Mouse (Mus musculus): ENCODE results near the gene Clptm1. TPM values are rescaled to one million over a fixed set of nuclear protein-coding genes. Genes with fewer than 3 reads are reported as not detected.

Clptm1 gene
- polyA plus RNA-seq (2012; rRNA removed) (20.6 and 20.9 TPM in 2 replicates), polyA plus RNA-seq (2014; fragmentation: Nextera tagmentation; extraction: Ambion mirVana) (44.4 and 50.4 TPM in 2 replicates)

- TF ChIP-seq CTCF (IDR thresholded peaks at IDR 0.05; ENCODE audit: low read depth) (peak; percentile 62), EP300 (IDR thresholded peaks at IDR 0.05; ENCODE audit: low read depth) (peak; percentile 72)
- Histone ChIP-seq H3K9me3 (ENCODE audit: control insufficient read depth, low read length) (no peaks in the 10 kb centered on the region), H3K4me1 (replicated peaks; ENCODE audit: control insufficient read depth in 2 of 2, insufficient read depth in 2 of 2, low read length in 1 of 2) (peaks cover 14 to 19% of the 10 kb centered on the region in 2 experiments), H3K4me3 (ENCODE audit: insufficient read depth in 1 of 2, low read depth in 2 of 2, low read length in 2 of 2) (peak within 1 kb of the TSS; percentile 91 to 96), H3K27ac (peak within 1 kb of the TSS; percentile 94), H3K27me3 (ENCODE audit: control insufficient read depth, insufficient read depth, low read length) (no peaks in the 10 kb centered on the region), H3K9ac (replicated peaks) (peak within 1 kb of the TSS; percentile 87), H3K4me2 (ENCODE audit: low read depth) (peak within 1 kb of the TSS; percentile 94), H3K36me3 (replicated peaks; ENCODE audit: control insufficient read depth, insufficient read depth, low read depth) (peaks cover 5% of the 10 kb centered on the region)
- peak; percentile 84 for ATAC-seq (ENCODE audit: insufficient read depth)
- WGBS (ENCODE audit: insufficient replicate concordance): under 1% methylated on average over 63 of the region's 63 CpGs
- DNase-seq (ENCODE audit: low read depth in 3 of 3, low spot score in 3 of 3): peak; percentile 95 to 97 (median 96)
Observed at GRCm38 (mm10) chr7:19664955-19665841, at the start of gene Clptm1. Gene Clptm1 (minus strand): TSS chr7:19665033.

GRCm38 (mm10) chr7:19713598-19713997, 48.8 kb upstream of the Clptm1 start:
- WGBS (ENCODE audit: insufficient replicate concordance): 74% methylated on average over 9 of the region's 9 CpGs
- DNase-seq (ENCODE audit: low read depth in 3 of 3, low spot score in 3 of 3) (no peak), ATAC-seq (ENCODE audit: insufficient read depth) (no peak)
- Histone ChIP-seq H3K27me3 (ENCODE audit: control insufficient read depth, insufficient read depth, low read length) (no peaks in the 10 kb centered on the region), H3K36me3 (replicated peaks; ENCODE audit: control insufficient read depth, insufficient read depth, low read depth) (peaks cover 35% of the 10 kb centered on the region), H3K4me3 (ENCODE audit: insufficient read depth in 1 of 2, low read depth in 2 of 2, low read length in 2 of 2) (no peak overlapping the region; a peak in 1 of 4 replicates), H3K4me1 (replicated peaks; ENCODE audit: control insufficient read depth in 2 of 2, insufficient read depth in 2 of 2, low read length in 1 of 2) (peaks cover 14% of the 10 kb centered on the region in 2 experiments), H3K27ac (no peak overlapping the region), H3K9me3 (ENCODE audit: control insufficient read depth, low read length) (no peaks in the 10 kb centered on the region), H3K9ac (replicated peaks) (no peak overlapping the region), H3K4me2 (ENCODE audit: low read depth) (no peak overlapping the region; the same call in 1 of the 2 replicates)
- TF ChIP-seq EP300 (IDR thresholded peaks at IDR 0.05; ENCODE audit: low read depth) (no peak), CTCF (IDR thresholded peaks at IDR 0.05; ENCODE audit: low read depth) (no peak)

- Histone ChIP-seq H3K4me3 (ENCODE audit: insufficient read depth in 1 of 2, low read depth in 2 of 2, low read length in 2 of 2) (no peak overlapping the region), H3K4me1 (replicated peaks; ENCODE audit: control insufficient read depth in 2 of 2, insufficient read depth in 2 of 2, low read length in 1 of 2) (peaks cover 14% of the 10 kb centered on the region in 2 experiments), H3K4me2 (ENCODE audit: low read depth) (no peak overlapping the region), H3K9me3 (ENCODE audit: control insufficient read depth, low read length) (no peaks in the 10 kb centered on the region), H3K9ac (replicated peaks) (no peak overlapping the region), H3K27me3 (ENCODE audit: control insufficient read depth, insufficient read depth, low read length) (no peaks in the 10 kb centered on the region), H3K27ac (no peak overlapping the region), H3K36me3 (replicated peaks; ENCODE audit: control insufficient read depth, insufficient read depth, low read depth) (peaks cover 38% of the 10 kb centered on the region)
- 44% methylated on average over 4 of the region's 4 CpGs for WGBS (ENCODE audit: insufficient replicate concordance)
- no peak for DNase-seq (ENCODE audit: low read depth in 3 of 3, low spot score in 3 of 3)
- ATAC-seq (ENCODE audit: insufficient read depth): no peak
- TF ChIP-seq EP300 (IDR thresholded peaks at IDR 0.05; ENCODE audit: low read depth) (no peak), CTCF (IDR thresholded peaks at IDR 0.05; ENCODE audit: low read depth) (peak; percentile 65)
Observed at GRCm38 (mm10) chr7:19713196-19713595, 48.4 kb upstream of the Clptm1 start.

- TF ChIP-seq CTCF (IDR thresholded peaks at IDR 0.05; ENCODE audit: low read depth) (peak; percentile 57), EP300 (IDR thresholded peaks at IDR 0.05; ENCODE audit: low read depth) (no peak)
Observed at GRCm38 (mm10) chr7:19712414-19712813, 47.6 kb upstream of the Clptm1 start.

GRCm38 (mm10) chr7:19710650-19711049, 45.8 kb upstream of the Clptm1 start:
- 84% methylated on average over 10 of the region's 10 CpGs for WGBS (ENCODE audit: insufficient replicate concordance)
- H3K9me3 ChIP-seq (ENCODE audit: control insufficient read depth, low read length): no peaks in the 10 kb centered on the region
- H3K36me3 ChIP-seq (replicated peaks; ENCODE audit: control insufficient read depth, insufficient read depth, low read depth): peaks cover 42% of the 10 kb centered on the region
- H3K4me2 ChIP-seq (ENCODE audit: low read depth): no peak overlapping the region
- H3K9ac ChIP-seq (replicated peaks): no peak overlapping the region
- peaks cover 6 to 8% of the 10 kb centered on the region in 2 experiments for H3K4me1 ChIP-seq (replicated peaks; ENCODE audit: control insufficient read depth in 2 of 2, insufficient read depth in 2 of 2, low read length in 1 of 2)
- DNase-seq (ENCODE audit: low read depth in 3 of 3, low spot score in 3 of 3) (no peak), ATAC-seq (ENCODE audit: insufficient read depth) (no peak)
- H3K27ac ChIP-seq: no peak overlapping the region
- no peaks in the 10 kb centered on the region for H3K27me3 ChIP-seq (ENCODE audit: control insufficient read depth, insufficient read depth, low read length)
- no peak overlapping the region for H3K4me3 ChIP-seq (ENCODE audit: insufficient read depth in 1 of 2, low read depth in 2 of 2, low read length in 2 of 2)
- TF ChIP-seq EP300 (IDR thresholded peaks at IDR 0.05; ENCODE audit: low read depth): no peak
- no peak for TF ChIP-seq CTCF (IDR thresholded peaks at IDR 0.05; ENCODE audit: low read depth)

More at GRCm38 (mm10) chr7:19712414-19712813, 47.6 kb upstream of the Clptm1 start:
- DNase-seq (ENCODE audit: low read depth in 3 of 3, low spot score in 3 of 3) (no peak), ATAC-seq (ENCODE audit: insufficient read depth) (no peak)
- WGBS (ENCODE audit: insufficient replicate concordance): 69% methylated on average over 4 of the region's 4 CpGs
- Histone ChIP-seq H3K9me3 (ENCODE audit: control insufficient read depth, low read length) (no peaks in the 10 kb centered on the region), H3K27ac (no peak overlapping the region), H3K9ac (replicated peaks) (no peak overlapping the region), H3K4me1 (replicated peaks; ENCODE audit: control insufficient read depth in 2 of 2, insufficient read depth in 2 of 2, low read length in 1 of 2) (peaks cover 14% of the 10 kb centered on the region in 2 experiments), H3K36me3 (replicated peaks; ENCODE audit: control insufficient read depth, insufficient read depth, low read depth) (peaks cover 42% of the 10 kb centered on the region), H3K4me3 (ENCODE audit: insufficient read depth in 1 of 2, low read depth in 2 of 2, low read length in 2 of 2) (no peak overlapping the region), H3K4me2 (ENCODE audit: low read depth) (no peak overlapping the region), H3K27me3 (ENCODE audit: control insufficient read depth, insufficient read depth, low read length) (no peaks in the 10 kb centered on the region)

All from liver, embryonic 14.5 days (tissue).